In the genomic region with DNA sequence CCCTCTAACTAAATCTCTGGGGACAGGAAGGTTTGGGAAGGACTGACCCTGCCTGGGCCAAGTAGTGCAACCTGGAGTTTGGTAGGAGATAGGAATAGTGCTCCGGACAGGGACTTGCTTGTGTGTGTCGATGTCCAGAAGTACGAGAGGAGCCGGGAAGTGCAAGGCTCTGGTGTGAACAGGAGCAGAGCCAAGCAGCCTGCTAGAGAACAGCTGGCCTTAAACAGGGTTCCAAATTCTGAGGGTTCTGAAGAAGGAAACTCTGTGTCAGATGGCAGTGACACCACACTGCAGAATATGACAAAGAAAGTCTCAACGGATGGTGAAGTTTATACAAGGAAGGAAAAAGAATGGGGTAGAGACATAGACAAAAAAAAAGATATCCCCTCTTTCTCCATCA, we compare ENCODE assay signal across 23 mouse cellular contexts.
DNase-seq lines count a peak whose midpoint lies in the region; ATAC-seq and TF ChIP-seq lines count a peak whose summit lies in the region.
"Had no signal": no experiment of that assay in that cellular context is flagged by ENCODE, and none has a peak within 500 bp of the region (broad histone marks: within the 10 kb centered on the region; RNA-seq: fewer than 3 reads in every experiment).

No protein-coding gene starts in this region.

- no peaks in the 10 kb centered on the region for H3K4me1 ChIP-seq in kidney, adult 2 months (ENCODE audit: control insufficient read depth, insufficient read depth, low read length)
- H3K4me1 ChIP-seq in lung, embryonic 16.5 days (replicated peaks; ENCODE audit: control insufficient read depth, insufficient read depth, low read length) = peaks cover 18% of the 10 kb centered on the region
- H3K4me1 ChIP-seq in lung, adult 2 months (ENCODE audit: control insufficient read depth, insufficient read depth, low read length) = peaks cover 8% of the 10 kb centered on the region
- H3K4me1 ChIP-seq in intestine, embryonic 16.5 days (ENCODE audit: control insufficient read depth, insufficient read depth, low read length) = no peaks in the 10 kb centered on the region

- 74% methylated on average over 5 of the region's 5 CpGs for WGBS in kidney, adult 2 months
- WGBS in lung, embryonic 16.5 days = 55% methylated on average over 5 of the region's 5 CpGs
- WGBS in lung, adult 2 months = 58% methylated on average over 5 of the region's 5 CpGs
- 60% methylated on average over 5 of the region's 5 CpGs for WGBS in intestine, embryonic 16.5 days

- peak; percentile 31 for DNase-seq in kidney, adult 2 months
- DNase-seq in kidney, adult 11 months = no peak
- DNase-seq in lung, adult 2 months = no peak
- peak; percentile 38 for DNase-seq in heart, postnatal 4 days
- peak; percentile 49 for DNase-seq in lung, postnatal 36 days
- DNase-seq: cerebellum, adult 11-12 months; cerebellum, postnatal 14 days; gastrocnemius, postnatal 14 days; layer of hippocampus, postnatal 36 days; spleen, adult 18-20 months; thymus, adult 18-20 months; thymus, postnatal 4 days had no signal

- no peak overlapping the region for H3K4me3 ChIP-seq in kidney, adult 2 months (ENCODE audit: insufficient read depth, low read depth, low read length)
- H3K4me3 ChIP-seq in lung, embryonic 16.5 days (ENCODE audit: low read length) = no peak overlapping the region
- H3K4me3 ChIP-seq in lung, adult 2 months (replicated peaks; ENCODE audit: extremely low read depth, low read depth, low read length) = no peak overlapping the region
- H3K4me3 ChIP-seq in intestine, embryonic 16.5 days (ENCODE audit: low read length) = no peak overlapping the region
- H3K4me3 ChIP-seq: embryonic facial prominence, embryonic 13.5 days; hindbrain, embryonic 15.5 days; limb, embryonic 15.5 days; megakaryocyte, embryonic 14.5 days; neural tube, embryonic 15.5 days had no signal

- TF ChIP-seq POLR2A in kidney, adult 2 months (IDR thresholded peaks at IDR 0.05; ENCODE audit: low read depth, low read length) = no peak
- TF ChIP-seq POLR2A in lung, adult 2 months (IDR thresholded peaks at IDR 0.05; ENCODE audit: borderline replicate concordance, extremely low read depth, low read depth, low read length) = no peak

- H3K9me3 ChIP-seq in lung, embryonic 16.5 days (ENCODE audit: control insufficient read depth, low read length) = no peaks in the 10 kb centered on the region
- no peaks in the 10 kb centered on the region for H3K9me3 ChIP-seq in intestine, embryonic 16.5 days (ENCODE audit: control insufficient read depth, low read length)
- H3K9me3 ChIP-seq: embryonic facial prominence, embryonic 13.5 days; hindbrain, embryonic 15.5 days; limb, embryonic 15.5 days; megakaryocyte, embryonic 14.5 days; neural tube, embryonic 15.5 days had no signal

- H3K4me2 ChIP-seq in lung, embryonic 16.5 days (ENCODE audit: low read depth, low read length) = no peak overlapping the region
- no peak overlapping the region for H3K4me2 ChIP-seq in intestine, embryonic 16.5 days (ENCODE audit: low read depth, low read length)
- H3K4me2 ChIP-seq: embryonic facial prominence, embryonic 13.5 days; hindbrain, embryonic 15.5 days; limb, embryonic 15.5 days; neural tube, embryonic 15.5 days had no signal

- no peaks in the 10 kb centered on the region for H3K27me3 ChIP-seq in kidney, adult 2 months (replicated peaks; ENCODE audit: control insufficient read depth, insufficient read depth, low read length)
- H3K27me3 ChIP-seq in lung, embryonic 16.5 days (ENCODE audit: control insufficient read depth, insufficient read depth, low read depth, low read length) = no peaks in the 10 kb centered on the region
- H3K27me3 ChIP-seq in intestine, embryonic 16.5 days (replicated peaks; ENCODE audit: control insufficient read depth, insufficient read depth, low read length) = no peaks in the 10 kb centered on the region
- H3K27me3 ChIP-seq: embryonic facial prominence, embryonic 13.5 days; hindbrain, embryonic 15.5 days; limb, embryonic 15.5 days; megakaryocyte, embryonic 14.5 days; neural tube, embryonic 15.5 days had no signal

- no peak for TF ChIP-seq CTCF in kidney, adult 2 months (conservative IDR thresholded peaks at IDR 0.05; ENCODE audit: insufficient read depth, insufficient read length, low read depth, low read length)
- TF ChIP-seq CTCF in lung, adult 2 months (IDR thresholded peaks at IDR 0.05; ENCODE audit: insufficient read depth, low read length) = no peak

- no peak overlapping the region for H3K9ac ChIP-seq in lung, embryonic 16.5 days (ENCODE audit: low read length)
- H3K9ac ChIP-seq in intestine, embryonic 16.5 days (ENCODE audit: low read depth, low read length) = no peak overlapping the region
- H3K9ac ChIP-seq: embryonic facial prominence, embryonic 13.5 days; hindbrain, embryonic 15.5 days; limb, embryonic 15.5 days; neural tube, embryonic 15.5 days had no signal

- H3K27ac ChIP-seq in kidney, adult 2 months (ENCODE audit: insufficient read depth, low read depth, low read length) = no peak overlapping the region
- peak overlapping the region; percentile 15; the same call in 1 of the 2 replicates for H3K27ac ChIP-seq in lung, embryonic 16.5 days (ENCODE audit: low read length)
- no peak overlapping the region for H3K27ac ChIP-seq in intestine, embryonic 16.5 days (ENCODE audit: low read length)
- H3K27ac ChIP-seq: hindbrain, embryonic 15.5 days; limb, embryonic 15.5 days; neural tube, embryonic 15.5 days had no signal

- H3K36me3 ChIP-seq in kidney, adult 2 months (ENCODE audit: control insufficient read depth, insufficient read depth, low read length) = no peaks in the 10 kb centered on the region
- H3K36me3 ChIP-seq in lung, embryonic 16.5 days (ENCODE audit: control insufficient read depth, insufficient read depth, low read length) = no peaks in the 10 kb centered on the region
- H3K36me3 ChIP-seq in intestine, embryonic 16.5 days (ENCODE audit: control insufficient read depth, insufficient read depth, low read length) = no peaks in the 10 kb centered on the region
- H3K36me3 ChIP-seq: embryonic facial prominence, embryonic 13.5 days; hindbrain, embryonic 15.5 days; limb, embryonic 15.5 days; neural tube, embryonic 15.5 days had no signal

- peak; percentile 66 for ATAC-seq in lung, embryonic 16.5 days (ENCODE audit: low read depth)
- ATAC-seq in intestine, embryonic 16.5 days = no peak
- ATAC-seq: activated CD4-positive, CD25-positive, alpha-beta regulatory T cell, adult 4 months; forebrain, embryonic 14.5 days; intestine, postnatal 0 days; midbrain, embryonic 16.5 days had no signal

Comparison
In these comparisons a context has a peak if more than half of its experiments do, and no peak if none do; other contexts are left out.
1. DNase-seq: peak in kidney, adult 2 months (single experiment), heart, postnatal 4 days (single experiment) and lung, postnatal 36 days (single experiment); none in kidney, adult 11 months (single experiment) and lung, adult 2 months (single experiment).